Mouse (Mus musculus): ENCODE measurements around the gene C87436. TPM values are rescaled to one million over a fixed set of nuclear protein-coding genes. Genes with fewer than 3 reads are reported as not detected.

The C87436 gene
- polyA plus RNA-seq, 1 experiment from 2014 or later: 22.4 TPM

Other genes starting within 250 kb of the C87436 start
- 9.7 and 10.2 TPM in 2 replicates for gene Tgfa, start 243.2 kb upstream of the C87436 start, polyA plus RNA-seq (2015; fragmentation: Nextera tagmentation; extraction: Ambion mirVana)
- 113 and 119 TPM in 2 replicates for gene Fam136a, start 72.7 kb upstream of the C87436 start, polyA plus RNA-seq (2015; fragmentation: Nextera tagmentation; extraction: Ambion mirVana)
- gene Snrpg, start 67.1 kb upstream of the C87436 start, polyA plus RNA-seq (2015; fragmentation: Nextera tagmentation; extraction: Ambion mirVana): 397 and 429 TPM in 2 replicates
- gene Pcyox1, start 41.2 kb upstream of the C87436 start, polyA plus RNA-seq (2015; fragmentation: Nextera tagmentation; extraction: Ambion mirVana): 107 and 113 TPM in 2 replicates
- 326 and 340 TPM in 2 replicates for gene Tia1, start 34.2 kb upstream of the C87436 start, polyA plus RNA-seq (2015; fragmentation: Nextera tagmentation; extraction: Ambion mirVana)
- gene Gm44790, start 11.7 kb upstream of the C87436 start, polyA plus RNA-seq (2015; fragmentation: Nextera tagmentation; extraction: Ambion mirVana): 0.50 and 0.63 TPM in 2 replicates
- gene Pcbp1, start 87.9 kb downstream of the C87436 start, polyA plus RNA-seq (2015; fragmentation: Nextera tagmentation; extraction: Ambion mirVana): 431 and 435 TPM in 2 replicates
- 0.88 and 1.1 TPM in 2 replicates for gene Asprv1, start 189.8 kb downstream of the C87436 start, polyA plus RNA-seq (2015; fragmentation: Nextera tagmentation; extraction: Ambion mirVana)
- 23.8 and 27.4 TPM in 2 replicates for gene Mxd1, start 230.8 kb downstream of the C87436 start, polyA plus RNA-seq (2015; fragmentation: Nextera tagmentation; extraction: Ambion mirVana)
- 101 and 112 TPM in 2 replicates for gene Snrnp27, start 246.1 kb downstream of the C87436 start, polyA plus RNA-seq (2015; fragmentation: Nextera tagmentation; extraction: Ambion mirVana)